Mouse (Mus musculus): ENCODE data around the gene Rec8. TPM values are rescaled to one million over a fixed set of nuclear protein-coding genes. Genes with fewer than 3 reads are reported as not detected.

Rec8 gene
- total RNA-seq, 2 experiments from 2014 or later: 1.9 to 2.5 TPM

DNA sequence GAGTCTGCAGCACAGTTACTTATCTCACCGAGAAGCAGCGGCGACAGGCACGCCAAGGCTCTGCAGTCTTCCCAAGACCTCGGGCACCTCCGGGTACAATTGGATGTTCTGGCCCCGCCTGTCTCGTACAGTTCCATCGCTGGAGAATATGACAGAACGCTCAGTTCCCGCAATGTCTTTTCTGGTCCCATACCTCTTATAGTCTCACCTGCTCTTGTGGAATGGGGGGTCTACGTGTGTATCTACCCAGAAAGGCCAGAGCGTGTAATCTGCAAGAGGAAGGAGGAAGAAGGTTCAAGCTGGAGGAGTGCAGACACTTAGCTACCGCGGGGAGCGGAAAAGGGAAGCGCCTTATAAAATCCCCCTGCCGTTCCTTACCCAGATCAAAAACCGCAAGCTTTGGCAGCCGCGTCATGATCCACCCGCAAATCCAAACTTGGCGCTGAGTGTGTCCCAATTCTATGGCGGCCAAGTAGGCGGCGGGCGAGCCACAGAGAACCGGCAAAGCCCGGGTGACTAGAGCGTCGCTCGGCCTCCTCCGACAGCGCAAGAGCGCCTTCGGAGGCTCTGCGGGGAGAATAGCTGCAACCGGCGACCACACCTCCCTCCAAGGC is 42.2 kb downstream of the Rec8 start, which contains the start of gene Mdp1:
Gene Mdp1 (minus strand): TSS at position 549 of the 614 bp plus-strand sequence.
- peak within 1 kb of the TSS; percentile 87 for H3K4me3 ChIP-seq
- H3K27ac ChIP-seq: peak within 1 kb of the TSS; percentile 89
- peak; percentile 78 for TF ChIP-seq CTCF (conservative IDR thresholded peaks at IDR 0.05)
- peak; percentile 83 to 84 for DNase-seq (ENCODE audit: low spot score in 2 of 2)

DNA sequence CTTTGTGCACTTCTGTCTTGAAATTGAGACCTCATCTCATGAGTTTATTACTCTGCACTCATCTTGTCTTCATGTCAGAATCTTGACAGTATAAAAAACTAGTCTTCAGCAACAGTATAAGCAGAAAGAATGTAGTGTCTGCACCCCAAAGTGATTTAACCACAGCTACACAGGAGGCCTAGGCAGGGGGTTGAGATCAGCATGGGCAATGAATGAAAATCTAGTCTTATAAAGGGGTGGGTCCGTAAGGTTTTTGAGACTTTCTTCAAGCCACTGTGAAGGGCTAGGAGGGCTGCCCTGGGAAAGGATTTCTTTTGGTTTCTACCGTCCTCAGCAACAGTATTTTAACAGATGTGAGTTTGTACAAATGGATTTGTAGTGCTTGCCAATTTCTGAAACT is 42.8 kb downstream of the Rec8 start:
- Histone ChIP-seq H3K4me3 (peak overlapping the region; percentile 87; the same call in 1 of the 2 replicates), H3K27ac (no peak overlapping the region)
- TF ChIP-seq CTCF (conservative IDR thresholded peaks at IDR 0.05): no peak
- no peak for DNase-seq (ENCODE audit: low spot score in 2 of 2)

DNA sequence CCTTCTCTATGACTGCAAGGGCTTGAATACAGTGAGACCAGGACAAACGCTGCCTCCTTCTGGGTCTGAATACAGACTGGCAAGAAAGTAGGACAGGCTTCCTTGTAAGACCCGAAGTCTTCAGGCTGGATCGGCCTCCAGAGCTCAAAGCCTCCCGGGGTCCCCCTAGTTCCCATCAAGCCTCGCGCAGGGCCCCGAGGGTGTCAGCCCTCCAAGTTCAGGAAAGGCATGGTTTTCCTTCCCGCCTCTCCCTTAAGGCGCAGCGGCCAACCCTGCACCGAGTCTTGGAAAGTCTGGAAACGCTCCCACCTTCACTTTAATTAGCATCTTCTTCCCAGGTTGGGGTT is 53.6 kb downstream of the Rec8 start:
- no peak for TF ChIP-seq CTCF (conservative IDR thresholded peaks at IDR 0.05)
- H3K27ac ChIP-seq: peak overlapping the region; percentile 99
- peak in 1 of 2 experiments; percentile 72 for DNase-seq (ENCODE audit: low spot score in 2 of 2)
- H3K4me3 ChIP-seq: peak overlapping the region; percentile 61

DNA sequence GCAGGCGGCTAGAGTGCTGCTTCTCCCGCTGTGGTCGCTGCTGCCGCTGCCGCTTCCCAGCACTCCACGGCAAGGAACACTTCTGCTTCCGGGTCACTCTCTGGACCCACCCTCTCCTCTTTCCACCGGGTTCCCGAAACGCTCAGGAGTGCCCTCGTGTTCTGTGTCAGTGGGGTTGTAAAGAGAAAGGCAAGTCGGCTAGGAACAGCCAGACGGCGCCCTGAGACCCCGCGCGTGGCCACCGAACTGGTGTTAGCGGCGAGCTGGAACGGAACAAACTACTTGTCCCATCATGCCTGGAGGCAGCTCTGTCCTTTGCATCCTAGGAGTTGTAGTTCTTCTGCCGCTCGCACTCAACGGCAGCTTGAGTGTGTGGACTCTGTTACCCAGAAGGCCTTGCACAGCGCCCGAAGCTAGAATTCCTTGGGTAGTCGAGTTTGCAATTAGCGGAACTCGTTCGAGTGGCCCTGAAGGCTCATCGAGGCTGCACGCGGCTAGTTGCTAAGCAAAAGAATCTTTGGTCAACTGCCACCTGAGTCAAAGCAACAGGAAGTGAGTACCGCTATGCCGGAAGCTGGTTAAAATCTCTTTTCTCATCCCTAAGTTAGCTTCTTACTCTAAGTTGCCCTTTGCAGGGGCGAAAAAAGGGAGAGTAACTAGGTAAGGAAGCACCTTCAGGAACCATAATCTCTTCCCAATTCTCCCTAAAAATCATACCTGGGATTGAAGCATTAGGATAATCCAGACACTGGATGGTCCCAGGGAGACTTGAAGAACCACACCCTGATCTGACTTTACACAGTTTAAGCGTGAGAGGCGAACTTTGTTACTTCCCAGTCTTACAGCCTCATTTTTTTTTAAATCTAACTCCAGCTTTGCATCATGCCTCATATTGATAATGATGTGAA is 54.2 kb downstream of the Rec8 start, which contains the start of the genes Gmpr2 and Nedd8:
Gene Gmpr2 (plus strand): TSS at position 109 of the 908 bp plus-strand sequence.
Gene Nedd8 (minus strand): TSS at position 292 of the 908 bp plus-strand sequence.
- H3K27ac ChIP-seq: peak within 1 kb of the TSS; percentile 99
- peak within 1 kb of the TSS; percentile 61 for H3K4me3 ChIP-seq
- peak; percentile 83 to 96 for DNase-seq (ENCODE audit: low spot score in 2 of 2)
- no peak for TF ChIP-seq CTCF (conservative IDR thresholded peaks at IDR 0.05)

DNA sequence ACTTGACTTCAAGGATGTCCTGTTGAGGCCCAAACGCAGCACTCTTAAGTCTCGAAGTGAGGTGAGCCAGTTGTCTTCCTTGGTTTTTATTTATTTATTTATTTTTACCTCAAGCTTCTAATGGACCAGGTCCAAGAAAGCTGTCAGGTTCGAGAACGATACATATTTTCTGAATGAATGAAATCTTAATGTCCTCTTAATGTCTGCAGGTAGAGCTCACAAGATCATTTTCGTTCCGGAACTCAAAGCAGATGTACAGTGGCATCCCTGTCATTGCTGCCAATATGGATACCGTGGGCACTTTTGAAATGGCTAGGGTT is 54.9 kb downstream of the Rec8 start:
- peak overlapping the region; percentile 99 for H3K27ac ChIP-seq
- no peak for DNase-seq (ENCODE audit: low spot score in 2 of 2)
- peak overlapping the region; percentile 61 for H3K4me3 ChIP-seq
- no peak for TF ChIP-seq CTCF (conservative IDR thresholded peaks at IDR 0.05)

Other genes with a start within 250 kb of the Rec8 start
- gene Dhrs4, start 139.3 kb upstream of the Rec8 start, total RNA-seq (2021): 10 to 100 TPM; 18.6 to 23.7 TPM
- 10 to 100 TPM; 57.9 to 64.4 TPM for gene Carmil3, start 127.4 kb upstream of the Rec8 start, total RNA-seq (2021)
- gene Cpne6, start 107.6 kb upstream of the Rec8 start, total RNA-seq (2021): 100 to 1,000 TPM; 723 to 730 TPM
- 1 to 10 TPM; 2.2 to 3.6 TPM for gene Nrl, start 93.1 kb upstream of the Rec8 start, total RNA-seq (2021)
- 10 to 100 TPM; 45.0 to 47.6 TPM for gene Pck2, start 77.8 kb upstream of the Rec8 start, total RNA-seq (2021)
- 10 to 100 TPM; 84.2 to 87.6 TPM for gene Dcaf11, start 58.0 kb upstream of the Rec8 start, total RNA-seq (2021)
- gene A730061H03Rik, start 57.6 kb upstream of the Rec8 start, total RNA-seq (2021): under 1 TPM in 1 of 2 experiments, not detected in 1; 0.92 TPM
- gene Fitm1, start 42.4 kb upstream of the Rec8 start, total RNA-seq (2021): not detected
- gene Psme1, start 39.9 kb upstream of the Rec8 start, total RNA-seq (2021): 10 to 100 TPM; 55.5 to 61.2 TPM
- 10 to 100 TPM; 43.5 to 49.7 TPM for gene Emc9, start 32.7 kb upstream of the Rec8 start, total RNA-seq (2021)
- 10 to 100 TPM; 45.2 to 60.4 TPM for gene Psme2, start 26.9 kb upstream of the Rec8 start, total RNA-seq (2021)
- 10 to 100 TPM; 46.3 to 47.0 TPM for gene Rnf31, start 26.3 kb upstream of the Rec8 start, total RNA-seq (2021)
- gene Irf9, start 14.5 kb upstream of the Rec8 start, total RNA-seq (2021): 10 to 100 TPM; 11.6 to 12.1 TPM
- 100 to 1,000 TPM; 139 to 142 TPM for gene Ipo4, start 17.9 kb downstream of the Rec8 start, total RNA-seq (2021)
- 1 to 10 TPM; 2.6 to 6.5 TPM for gene Gm49378, start 19.9 kb downstream of the Rec8 start, total RNA-seq (2021)
- 10 to 100 TPM; 40.4 to 45.8 TPM for gene Tm9sf1, start 25.8 kb downstream of the Rec8 start, total RNA-seq (2021)
- gene Tssk4, start 32.1 kb downstream of the Rec8 start, total RNA-seq (2021): 1 to 10 TPM in 1 of 2 experiments, under 1 TPM in 1; 0.96 to 1.6 TPM
- 10 to 100 TPM; 51.2 to 55.4 TPM for gene Mdp1, start 42.5 kb downstream of the Rec8 start, total RNA-seq (2021)
- gene Gmpr2, start 53.9 kb downstream of the Rec8 start, total RNA-seq (2021): 10 to 100 TPM; 26.0 to 26.1 TPM
- 100 to 1,000 TPM; 301 to 309 TPM for gene Nedd8, start 54.1 kb downstream of the Rec8 start, total RNA-seq (2021)
- 10 to 100 TPM; 15.2 to 16.2 TPM for gene Tinf2, start 63.8 kb downstream of the Rec8 start, total RNA-seq (2021)
- gene Tgm1, start 95.9 kb downstream of the Rec8 start, total RNA-seq (2021): not detected
- 10 to 100 TPM; 44.9 to 49.5 TPM for gene Rabggta, start 104.2 kb downstream of the Rec8 start, total RNA-seq (2021)
- gene Dhrs1, start 127.7 kb downstream of the Rec8 start, total RNA-seq (2021): 10 to 100 TPM; 82.4 to 91.1 TPM
- gene Nop9, start 127.7 kb downstream of the Rec8 start, total RNA-seq (2021): 10 to 100 TPM; 11.8 to 13.1 TPM
- gene Cideb, start 140.4 kb downstream of the Rec8 start, total RNA-seq (2021): 1 to 10 TPM; 1.4 to 1.6 TPM
- gene Ltb4r2, start 143.4 kb downstream of the Rec8 start, total RNA-seq (2021): under 1 TPM in 1 of 2 experiments, not detected in 1; 0.22 TPM
- not detected for gene Ltb4r1, start 147.9 kb downstream of the Rec8 start, total RNA-seq (2021)
- 1 to 10 TPM; 4.4 to 5.6 TPM for gene Adcy4, start 166.1 kb downstream of the Rec8 start, total RNA-seq (2021)
- gene Ripk3, start 170.8 kb downstream of the Rec8 start, total RNA-seq (2021): 1 to 10 TPM; 1.2 to 2.9 TPM
- gene Nfatc4, start 205.1 kb downstream of the Rec8 start, total RNA-seq (2021): 1 to 10 TPM; 2.6 TPM
- gene Nynrin, start 236.0 kb downstream of the Rec8 start, total RNA-seq (2021): 1 to 10 TPM; 7.9 to 8.9 TPM